Mouse (Mus musculus) adrenal gland, postnatal 4 days (tissue): ENCODE data around the gene Aak1. TPM values are rescaled to one million over a fixed set of nuclear protein-coding genes. Genes with fewer than 3 reads are reported as not detected.
A peak's percentile ranks its signal among the peaks of the same experiment; 100 is the strongest.
"Not testable (repeated sequence)": the region's sequence is repeated elsewhere in the genome, so short reads cannot be mapped to it uniquely, and the experiment has no call there.

Experiments used
- DNase-seq, 2 experiments: peaks; one replicate each; pipeline ENCODE4 v3.0.0; 2021 to 2022; ENCODE audit warnings: low spot score in 2 of 2, mixed read lengths in 2 of 2
- total RNA-seq, 2 experiments: library from RNA; stranded (reverse); gene quantifications; 2 replicates each; pipeline ENCODE4 v1.2.3; 2021

Aak1 gene
- total RNA-seq, 2 experiments from 2014 or later, result 85.6 to 87.7 TPM

GRCm38 (mm10) chr6:87008887-87009286 lies 159.6 kb downstream of the Aak1 start, which contains the start of gene Nfu1:
Gene Nfu1 (plus strand): TSS chr6:87009236.
- no peak for DNase-seq

- peak; percentile 94 for DNase-seq
Measured at GRCm38 (mm10) chr6:87009692-87010328, 160.5 kb downstream of the Aak1 start.

DNA sequence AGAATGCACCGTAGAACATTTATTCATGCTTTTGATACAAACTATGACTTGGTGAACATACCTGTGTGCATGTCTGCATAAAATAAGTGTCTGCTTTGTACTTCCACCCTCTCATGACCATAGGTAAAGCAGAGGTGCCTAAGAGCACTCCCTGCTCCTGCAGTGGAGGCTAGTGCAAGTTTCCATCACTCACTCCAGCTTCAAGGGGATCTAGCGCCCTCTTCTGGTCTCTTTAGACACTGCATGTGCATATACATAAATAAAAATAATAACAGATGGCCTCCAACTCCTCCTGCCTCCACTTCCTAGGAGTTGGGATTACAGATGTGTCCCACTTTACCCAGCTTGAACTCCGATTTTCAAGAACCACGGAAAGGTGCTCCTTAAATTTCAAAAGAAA lies 167.6 kb downstream of the Aak1 start:
- DNase-seq, result no peak

DNA sequence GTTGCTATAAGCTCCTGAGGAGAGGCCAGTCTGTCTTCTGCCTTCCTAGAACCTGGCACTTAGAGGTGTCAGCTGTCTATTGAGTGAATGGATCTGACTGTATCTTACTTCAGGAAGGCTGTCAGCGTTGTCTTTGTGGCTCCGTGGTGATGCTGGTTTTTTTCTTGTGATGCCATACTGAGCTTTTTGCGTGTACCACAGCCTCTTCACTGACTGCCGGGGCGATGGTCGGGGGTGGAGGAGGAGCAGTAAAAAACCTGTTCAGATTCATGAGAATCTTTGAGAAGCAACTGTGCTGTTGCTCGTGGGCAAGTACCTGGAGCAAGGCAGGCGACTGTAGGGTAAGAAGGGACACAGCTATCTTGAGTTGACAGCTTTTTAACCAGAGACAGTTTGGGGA lies 169.6 kb downstream of the Aak1 start:
- DNase-seq, result no peak

DNA sequence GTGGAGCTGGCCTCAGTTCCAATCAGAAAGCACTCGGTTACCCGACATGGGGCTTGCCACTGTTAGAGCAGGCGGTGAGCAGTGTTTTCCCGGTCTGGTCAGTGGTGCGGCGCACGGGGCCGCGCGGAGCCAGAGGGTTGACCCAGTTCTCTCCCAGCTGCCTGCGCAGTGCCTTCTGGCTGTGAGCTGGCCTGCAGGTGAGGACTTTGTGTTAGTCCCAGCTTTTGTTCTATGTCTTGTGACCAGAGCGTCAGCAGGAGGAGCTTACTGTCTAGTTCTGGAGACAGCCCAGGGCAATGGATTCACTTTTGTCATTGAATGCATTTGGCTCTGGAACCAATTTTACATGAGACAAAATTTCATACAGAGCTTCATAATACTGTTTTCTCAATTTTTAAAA lies 172.5 kb downstream of the Aak1 start:
- DNase-seq, result no peak

DNA sequence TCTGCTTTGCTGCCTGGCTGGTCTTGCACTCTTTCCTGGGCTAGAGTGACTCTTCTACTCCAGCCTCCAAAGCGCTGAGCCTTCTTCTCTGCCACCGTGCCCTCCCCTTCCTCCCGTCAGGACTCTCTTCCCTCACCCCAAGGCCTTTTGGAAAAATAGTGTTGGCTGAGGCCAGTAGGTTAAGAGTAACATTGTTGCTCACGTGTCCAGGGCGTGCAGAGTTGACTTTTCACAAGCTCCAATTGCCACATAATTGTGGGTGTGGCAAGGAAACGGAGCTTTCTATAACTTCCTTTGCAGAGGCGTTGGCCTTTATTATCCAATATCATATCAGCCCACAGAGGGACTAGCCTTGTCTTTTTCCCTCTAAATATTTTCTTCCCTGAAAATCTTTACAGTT lies 177.7 kb downstream of the Aak1 start:
- DNase-seq, result no peak

- DNase-seq, result no peak
Measured at GRCm38 (mm10) chr6:87028881-87029280, 179.6 kb downstream of the Aak1 start.

DNA sequence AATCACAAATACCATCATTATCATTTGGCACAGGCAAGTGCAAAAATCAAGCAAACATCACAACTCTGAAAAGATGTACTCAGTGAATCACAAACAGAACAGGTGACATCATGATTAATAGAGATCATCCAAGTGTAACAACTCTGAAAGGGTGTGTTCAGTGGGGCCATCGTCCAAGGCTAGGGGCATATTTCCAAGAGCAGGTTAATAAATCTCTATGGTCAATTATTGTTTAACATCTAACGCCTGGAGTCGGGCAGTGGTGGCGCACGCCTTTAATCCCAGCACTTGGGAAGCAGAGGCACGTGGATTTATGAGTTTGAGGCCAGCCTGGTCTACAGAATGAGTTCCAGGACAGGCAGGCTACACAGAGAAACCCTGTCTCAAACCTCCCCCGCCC lies 182.0 kb downstream of the Aak1 start:
- DNase-seq, result not testable (repeated sequence)

DNA sequence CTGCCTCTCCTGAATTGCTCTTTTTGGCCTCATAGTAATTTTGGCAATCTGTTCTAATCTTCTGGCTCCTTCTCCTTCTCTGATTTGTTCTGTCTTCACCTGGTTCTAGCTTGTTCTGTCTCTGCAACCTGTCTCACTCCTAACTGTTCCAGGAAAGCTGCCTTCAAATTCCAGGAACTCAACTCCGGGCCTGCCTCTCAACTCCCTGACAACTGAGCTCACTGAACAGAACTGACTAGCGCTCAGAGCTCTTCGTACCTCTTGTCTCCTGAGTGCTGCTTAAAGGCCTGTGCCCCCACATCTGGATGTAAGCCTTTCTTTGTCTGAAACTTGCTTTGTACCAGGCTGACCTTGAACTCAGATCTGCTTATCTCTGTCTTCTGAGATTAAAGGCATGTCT lies 183.1 kb downstream of the Aak1 start:
- DNase-seq, result no peak

DNA sequence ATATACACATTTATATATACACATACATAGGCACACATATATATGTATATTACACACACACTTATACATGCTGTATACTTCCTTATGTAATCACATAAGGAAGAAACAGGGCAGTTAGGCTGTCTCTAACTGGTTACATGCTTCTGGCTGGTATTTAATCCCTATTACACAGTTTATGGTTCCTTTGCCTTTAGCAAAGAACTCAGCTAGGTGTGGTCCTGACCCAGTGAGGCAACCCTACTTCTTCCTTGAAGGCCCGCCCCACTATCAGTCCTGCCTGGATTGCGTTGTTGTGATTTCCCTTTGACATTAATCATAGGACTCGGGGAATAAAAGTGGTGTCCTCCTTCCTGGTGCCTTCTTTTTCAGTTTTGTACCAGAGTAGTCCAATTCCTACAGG lies 185.1 kb downstream of the Aak1 start:
- no peak for DNase-seq

DNA sequence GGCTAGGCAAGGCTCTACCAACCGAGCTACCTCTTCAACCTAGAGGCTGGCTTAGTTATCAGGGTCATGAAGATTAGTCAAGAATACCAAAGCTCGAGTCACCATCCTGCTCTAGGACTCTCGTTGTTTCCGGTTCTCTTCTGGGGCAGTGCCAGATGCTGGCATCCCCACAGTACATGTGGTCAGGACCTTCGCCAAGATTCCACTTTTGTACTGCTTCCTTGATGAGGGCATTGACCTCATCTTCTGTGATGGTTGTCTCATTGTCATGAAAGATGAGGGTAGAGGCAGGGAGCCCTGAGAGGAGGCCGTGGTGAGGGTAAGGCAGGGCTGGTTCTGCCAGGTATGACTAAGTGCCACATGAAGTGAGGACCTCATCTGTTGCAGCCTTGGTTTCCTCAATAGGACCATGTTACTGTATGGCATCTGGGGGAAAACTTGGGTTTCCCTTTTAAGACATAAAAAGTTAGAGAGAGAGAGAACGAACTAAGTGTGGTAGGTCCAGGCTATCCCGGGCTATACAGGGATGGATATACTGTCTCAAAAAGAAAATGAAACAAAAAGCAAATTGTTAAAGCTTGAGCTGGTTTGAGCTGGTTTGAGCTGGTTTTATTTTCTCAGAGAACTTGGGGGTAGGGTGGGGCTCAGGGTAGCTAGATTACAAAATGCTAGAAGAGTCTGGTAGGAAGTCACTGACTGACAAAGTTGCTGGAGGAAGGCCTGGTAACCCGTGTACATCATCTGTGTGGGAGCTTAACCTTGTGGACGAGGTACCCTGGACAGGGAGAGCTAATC lies 188.7 kb downstream of the Aak1 start:
- DNase-seq, result no peak

DNA sequence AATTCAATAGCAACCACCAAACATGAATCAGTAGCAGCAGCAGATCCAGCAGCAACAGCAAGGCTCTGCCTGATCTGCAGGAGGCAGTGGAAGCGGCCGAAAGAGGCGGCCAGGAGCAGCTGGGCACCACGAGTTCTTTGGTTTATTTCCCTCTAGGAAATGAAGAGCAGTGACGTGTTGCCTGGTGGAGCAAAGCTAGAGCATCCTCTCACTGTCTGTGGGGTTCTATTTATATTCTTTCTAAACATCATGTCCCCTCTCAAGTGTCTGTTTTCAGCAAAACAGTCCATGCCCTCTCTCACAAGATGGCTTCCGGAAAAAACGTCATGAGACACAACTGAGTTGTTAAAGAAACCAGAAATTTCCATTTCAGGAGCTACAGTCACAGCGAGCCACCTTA lies 189.8 kb downstream of the Aak1 start:
- no peak for DNase-seq

- no peak for DNase-seq
Measured at GRCm38 (mm10) chr6:87040971-87041370, 191.7 kb downstream of the Aak1 start.

- no peak for DNase-seq
Measured at GRCm38 (mm10) chr6:87041431-87041830, 192.1 kb downstream of the Aak1 start.

DNA sequence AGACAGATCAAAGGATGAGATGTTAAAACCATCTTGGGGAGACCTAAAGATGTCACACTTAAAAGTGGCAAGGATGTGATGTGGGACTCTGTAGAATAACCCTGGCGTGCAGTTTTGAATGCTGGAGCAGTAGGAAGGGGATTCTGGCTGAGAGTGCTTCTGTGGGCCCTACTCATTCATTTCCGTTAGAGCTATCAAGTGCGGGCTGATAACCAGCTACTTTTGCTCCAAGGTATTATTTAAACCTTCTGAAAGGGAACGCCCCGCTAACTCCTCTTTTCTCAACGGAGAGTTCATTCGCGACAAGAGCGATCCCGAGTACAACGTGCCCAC lies 192.7 kb downstream of the Aak1 start:
- DNase-seq, result no peak

GRCm38 (mm10) chr6:87042337-87043130 lies 193.2 kb downstream of the Aak1 start, which contains the start of gene Gfpt1:
Gene Gfpt1 (plus strand): TSS chr6:87042846.
- DNase-seq, result peak; percentile 81 to 92

DNA sequence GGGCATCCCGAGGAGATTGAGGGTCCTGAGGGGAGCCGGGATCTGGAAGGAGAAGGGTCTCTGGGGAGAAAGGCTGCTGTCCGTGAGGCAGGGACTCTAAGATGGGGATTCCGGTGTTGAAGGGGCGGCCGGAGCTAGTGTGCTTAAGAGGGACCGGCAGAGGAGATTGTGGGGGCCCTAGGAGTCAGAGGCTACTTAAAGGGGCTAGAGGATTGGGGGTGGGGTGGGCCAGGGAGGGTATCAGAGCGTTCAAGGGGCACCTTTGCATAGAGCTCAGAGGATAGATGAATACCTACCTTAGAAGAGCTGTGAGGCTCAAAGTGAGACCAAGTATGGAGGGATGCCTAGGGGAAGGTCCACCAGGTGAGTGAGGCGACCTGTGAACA lies 193.8 kb downstream of the Aak1 start:
- no peak for DNase-seq

- no peak for DNase-seq
Measured at GRCm38 (mm10) chr6:87044895-87045294, 195.6 kb downstream of the Aak1 start.

DNA sequence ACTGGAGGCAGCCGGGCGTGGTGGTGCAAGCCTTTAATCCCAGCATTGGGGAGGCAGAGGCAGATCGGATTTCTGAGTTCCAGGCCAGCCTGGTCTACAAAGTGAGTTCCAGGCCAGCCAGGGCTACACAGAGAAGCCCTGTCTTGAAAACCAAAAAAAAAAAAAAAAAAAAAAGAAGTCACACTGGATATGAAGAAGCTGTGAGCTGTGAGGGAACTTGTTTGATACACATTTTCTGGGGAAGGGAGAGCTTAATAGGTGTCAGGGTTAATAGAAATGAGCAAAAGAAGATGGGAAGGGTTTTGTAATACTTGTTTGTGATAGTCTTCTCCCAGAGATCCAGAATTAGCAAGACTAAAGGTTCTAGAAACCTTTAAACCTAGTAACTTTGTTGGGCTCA lies 196.2 kb downstream of the Aak1 start:
- no peak for DNase-seq

GRCm38 (mm10) chr6:87048712-87049111 lies 199.4 kb downstream of the Aak1 start:
- not testable (repeated sequence) for DNase-seq

GRCm38 (mm10) chr6:87051886-87052425 lies 202.6 kb downstream of the Aak1 start:
- no peak for DNase-seq
